Mouse (Mus musculus) lung, adult 2 months (tissue): Measurements from ENCODE around the gene Gm28047.

Experiments
- CTCF ChIP-seq: fragments of 200-500 bp; IDR thresholded peaks from 2 replicates; pipeline ENCODE4 v1.5.1; 2011; ENCODE audit warnings: mild to moderate bottlenecking, low read length, control low read depth; ENCODE audit not compliant: insufficient read depth
- POLR2A ChIP-seq: fragments of 200-500 bp; IDR thresholded peaks from 2 replicates; pipeline ENCODE4 v1.6.1; 2011; ENCODE audit warnings: low read depth, mild to moderate bottlenecking, control low read depth, low read length, borderline replicate concordance; ENCODE audit errors: extremely low read depth

DNA sequence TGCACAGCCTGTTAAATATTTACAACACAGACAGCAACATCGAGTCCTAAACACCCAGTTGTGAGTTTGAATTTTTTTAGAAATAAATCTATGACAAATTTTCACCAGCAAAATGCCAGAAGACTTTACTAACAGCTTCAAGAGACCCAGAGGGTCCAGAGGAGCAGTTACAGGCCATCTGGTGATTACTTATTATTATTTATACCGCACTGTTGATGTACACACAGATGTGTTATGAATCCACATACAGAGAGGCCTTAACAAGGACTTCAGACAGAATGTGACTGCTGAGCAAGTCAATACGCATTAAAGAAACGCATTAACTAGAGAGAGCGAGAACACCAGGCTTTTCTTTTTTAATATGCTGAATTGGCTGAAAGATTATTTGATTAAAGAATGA, 39.4 kb downstream of the Gm28047 start:
- no peak for TF ChIP-seq CTCF
- TF ChIP-seq POLR2A, result no peak
